Mouse (Mus musculus) midbrain, embryonic 16.5 days (tissue): ENCODE data around the gene H2-DMb2. TPM values are rescaled to one million over a fixed set of nuclear protein-coding genes. Genes with fewer than 3 reads are reported as not detected.
A peak's percentile ranks its signal among the peaks of the same experiment; 100 is the strongest.

Experiments used
- ATAC-seq: fragments of 200-750 bp; cut with Nextera tagmentation; 2 replicates; pipeline ENCODE4 v1.8.0; 2017; ENCODE audit warnings: moderate TSS enrichment
- H3K27ac ChIP-seq: fragments of 300-500 bp; sonication (generic); 2 replicates; pipeline ENCODE4 v1.5.1; 2014; ENCODE audit warnings: mild to moderate bottlenecking, low read length, mixed read lengths
- H3K27me3 ChIP-seq: fragments of 300-500 bp; sonication (generic); 2 replicates; pipeline ENCODE4 v1.6.1; 2014; ENCODE audit warnings: low read depth, low read length, mixed read lengths; ENCODE audit not compliant: control insufficient read depth, insufficient read depth
- H3K36me3 ChIP-seq: fragments of 300-500 bp; sonication (generic); 2 replicates; pipeline ENCODE4 v1.6.1; 2014; ENCODE audit warnings: mild to moderate bottlenecking, low read length, moderate library complexity, mixed read lengths; ENCODE audit not compliant: control insufficient read depth, insufficient read depth
- H3K4me1 ChIP-seq: fragments of 300-500 bp; sonication (generic); 2 replicates; pipeline ENCODE4 v1.6.1; 2014; ENCODE audit warnings: mild to moderate bottlenecking, low read length, mixed read lengths; ENCODE audit not compliant: control insufficient read depth, insufficient read depth
- H3K4me2 ChIP-seq: fragments of 300-500 bp; sonication (generic); 2 replicates; pipeline ENCODE4 v1.6.1; 2014; ENCODE audit warnings: mild to moderate bottlenecking, low read length, mixed read lengths
- H3K4me3 ChIP-seq: fragments of 300-500 bp; sonication (generic); 2 replicates; pipeline ENCODE4 v1.5.1; 2014; ENCODE audit warnings: low read depth, mild to moderate bottlenecking, low read length, moderate library complexity, mixed read lengths
- H3K9ac ChIP-seq: fragments of 300-500 bp; sonication (generic); 2 replicates; pipeline ENCODE4 v1.6.1; 2014; ENCODE audit warnings: low read depth, low read length, mixed read lengths
- H3K9me3 ChIP-seq: fragments of 300-500 bp; sonication (generic); replicated peaks from 2 replicates; pipeline ENCODE4 v1.6.1; 2014; ENCODE audit warnings: mild to moderate bottlenecking, low read length, mixed read lengths; ENCODE audit not compliant: control insufficient read depth, poor library complexity, severe bottlenecking
- WGBS: fragments of 180-500 bp; shearing (Covaris S2); extraction: QIAGEN DNeasy Blood & Tissue Kit; methylation state at CpG from one replicate; pipeline ENCODE4 v1.1.7; 2014; 5-methylcytosine and 5-hydroxymethylcytosine counted together
- polyA plus RNA-seq: library from polyadenylated mRNA; unstranded; fragments of >200 nt; fragmentation: Nextera tagmentation; extraction: Ambion mirVana; gene quantifications from 2 replicates; pipeline ENCODE4 v1.2.1, GENCODE M21; 2015

The H2-DMb2 gene
- polyA plus RNA-seq, 1 experiment from 2014 or later, result 0.49 TPM

DNA sequence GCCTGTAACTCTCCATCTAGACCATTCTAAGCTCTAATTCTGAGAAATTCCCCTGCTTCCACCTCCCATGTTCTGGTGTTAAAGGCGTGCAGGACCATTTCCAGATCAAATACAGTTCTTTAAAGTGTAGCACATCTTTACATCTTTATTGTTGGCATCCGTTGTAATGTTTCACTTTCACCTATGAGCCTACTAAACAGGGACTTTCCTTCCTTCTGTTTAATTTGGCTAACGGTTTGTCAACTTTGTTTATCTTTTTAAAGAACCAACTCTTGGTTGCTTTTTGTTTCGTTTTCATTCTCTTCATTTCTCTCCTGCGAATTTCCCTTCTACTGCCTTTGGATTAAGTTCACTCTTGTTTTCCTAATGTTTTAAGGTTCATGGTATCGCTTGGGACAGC is 40.3 kb upstream of the H2-DMb2 start:
- Histone ChIP-seq H3K9me3 (no peaks in the 10 kb centered on the region), H3K36me3 (no peaks in the 10 kb centered on the region), H3K27ac (no peak overlapping the region), H3K4me1 (0 out of 2 replicates have a peak, but pooled peaks cover 3% of the 10 kb centered on the region), H3K27me3 (no peaks in the 10 kb centered on the region), H3K9ac (no peak overlapping the region), H3K4me2 (no peak overlapping the region), H3K4me3 (no peak overlapping the region)
- no peak for ATAC-seq
- WGBS, result 80% methylated on average over 6 of the region's 6 CpGs

- ATAC-seq, result no peak
- Histone ChIP-seq H3K9ac (no peak overlapping the region), H3K4me1 (0 out of 2 replicates have a peak, but pooled peaks cover 3% of the 10 kb centered on the region), H3K36me3 (no peaks in the 10 kb centered on the region), H3K4me3 (no peak overlapping the region), H3K9me3 (no peaks in the 10 kb centered on the region), H3K27me3 (no peaks in the 10 kb centered on the region), H3K4me2 (no peak overlapping the region), H3K27ac (no peak overlapping the region)
- WGBS, result 90% methylated on average over 9 of the region's 9 CpGs
Measured at GRCm38 (mm10) chr17:34104804-34105203, 38.3 kb upstream of the H2-DMb2 start.

DNA sequence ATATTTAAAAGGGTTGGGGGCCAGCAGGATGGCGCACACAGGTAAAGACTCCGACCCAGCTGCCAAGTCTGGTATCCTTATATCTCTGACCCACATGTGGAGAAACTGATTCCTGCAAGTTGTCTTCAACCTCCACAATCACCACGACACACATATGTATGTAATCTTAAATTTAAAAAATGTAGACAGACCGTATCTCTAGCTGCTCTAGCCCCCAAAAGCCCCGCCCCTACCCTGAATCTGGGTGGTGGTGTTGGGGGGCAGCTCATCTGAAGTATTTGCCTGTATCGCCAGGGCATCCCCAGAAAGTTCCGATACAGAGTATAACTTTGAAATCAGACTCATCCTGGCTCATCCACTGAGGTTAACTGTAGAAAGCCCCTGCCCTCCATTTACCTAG is 36.6 kb upstream of the H2-DMb2 start:
- WGBS, result 91% methylated on average over 7 of the region's 7 CpGs
- H3K27ac ChIP-seq, result no peak overlapping the region
- no peak for ATAC-seq

DNA sequence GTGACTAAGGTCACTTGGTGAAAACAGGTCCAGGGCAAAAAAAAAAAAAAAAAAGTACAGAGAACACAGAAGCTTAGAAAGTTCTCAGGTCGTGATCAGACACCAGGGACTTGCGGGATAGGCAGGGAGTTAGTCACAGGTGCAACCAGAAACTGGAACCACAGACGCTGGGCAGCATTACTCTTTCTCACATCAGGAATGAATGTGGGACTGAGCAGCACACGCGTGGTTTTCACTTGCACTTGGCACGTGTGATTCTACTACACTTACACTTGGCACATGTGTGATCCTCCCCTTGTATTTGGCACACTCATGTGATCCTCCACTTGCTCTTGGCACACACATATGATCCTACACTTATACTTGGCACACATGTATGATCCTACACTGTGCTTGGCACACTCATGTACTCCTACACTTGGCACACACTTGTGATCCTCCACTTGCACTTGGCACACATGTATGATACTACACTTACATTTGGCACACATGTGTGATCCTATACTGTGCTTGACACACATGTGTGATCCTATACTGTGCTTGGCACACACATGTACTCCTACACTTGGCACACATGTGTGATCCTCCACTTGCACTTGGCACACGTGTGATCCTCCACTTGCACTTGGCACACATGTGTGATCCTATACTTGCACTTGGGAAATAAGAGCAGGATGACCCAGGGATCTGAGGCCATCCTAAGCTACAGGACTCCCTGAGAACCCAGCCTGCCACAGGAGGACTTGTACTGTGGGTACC is 35.8 kb upstream of the H2-DMb2 start:
- Histone ChIP-seq H3K4me2 (no peak overlapping the region), H3K36me3 (peaks cover 14% of the 10 kb centered on the region), H3K4me1 (no peaks in the 10 kb centered on the region), H3K27ac (no peak overlapping the region), H3K9ac (no peak overlapping the region), H3K9me3 (no peaks in the 10 kb centered on the region), H3K4me3 (no peak overlapping the region), H3K27me3 (no peaks in the 10 kb centered on the region)
- 86% methylated on average over 7 of the region's 7 CpGs for WGBS
- no peak for ATAC-seq

More for the DNA sequence above, 36.6 kb upstream of the H2-DMb2 start:
- Histone ChIP-seq H3K36me3 (peaks cover 7% of the 10 kb centered on the region), H3K4me1 (0 out of 2 replicates have a peak, but pooled peaks cover 3% of the 10 kb centered on the region), H3K4me3 (no peak overlapping the region), H3K4me2 (no peak overlapping the region), H3K27me3 (no peaks in the 10 kb centered on the region), H3K9me3 (no peaks in the 10 kb centered on the region), H3K9ac (no peak overlapping the region)

- no peak overlapping the region for H3K27ac ChIP-seq
- no peaks in the 10 kb centered on the region for H3K9me3 ChIP-seq
- no peaks in the 10 kb centered on the region for H3K27me3 ChIP-seq
- 74% methylated on average over 5 of the region's 6 CpGs for WGBS
- no peak for ATAC-seq
- no peak overlapping the region for H3K4me3 ChIP-seq
- no peaks in the 10 kb centered on the region for H3K4me1 ChIP-seq
- peaks cover 26% of the 10 kb centered on the region for H3K36me3 ChIP-seq
- no peak overlapping the region for H3K9ac ChIP-seq
- no peak overlapping the region for H3K4me2 ChIP-seq
Measured at GRCm38 (mm10) chr17:34108460-34108859, 34.6 kb upstream of the H2-DMb2 start.

- WGBS, result 72% methylated on average over 14 of the region's 14 CpGs
- peaks cover 34% of the 10 kb centered on the region for H3K36me3 ChIP-seq
- no peak overlapping the region for H3K9ac ChIP-seq
- 0 out of 2 replicates have a peak overlapping the region, but pooled peaks have one; percentile 30 for H3K27ac ChIP-seq
- H3K9me3 ChIP-seq, result no peaks in the 10 kb centered on the region
- H3K4me2 ChIP-seq, result no peak overlapping the region
- peak; percentile 37; the same call in 1 of the 2 replicates for ATAC-seq
- H3K4me1 ChIP-seq, result no peaks in the 10 kb centered on the region
- no peaks in the 10 kb centered on the region for H3K27me3 ChIP-seq
- no peak overlapping the region for H3K4me3 ChIP-seq
Measured at GRCm38 (mm10) chr17:34109038-34109805, 33.9 kb upstream of the H2-DMb2 start.

GRCm38 (mm10) chr17:34109806-34110195 is 33.3 kb upstream of the H2-DMb2 start:
- 62% methylated on average over 3 of the region's 3 CpGs for WGBS
- H3K4me3 ChIP-seq, result no peak overlapping the region
- peak; percentile 40; the same call in 1 of the 2 replicates for ATAC-seq
- H3K4me2 ChIP-seq, result no peak overlapping the region
- no peak overlapping the region for H3K9ac ChIP-seq
- 0 out of 2 replicates have a peak overlapping the region, but pooled peaks have one; percentile 30 for H3K27ac ChIP-seq
- no peaks in the 10 kb centered on the region for H3K9me3 ChIP-seq
- H3K4me1 ChIP-seq, result 0 out of 2 replicates have a peak, but pooled peaks cover under 1% of the 10 kb centered on the region
- peaks cover 39% of the 10 kb centered on the region for H3K36me3 ChIP-seq
- H3K27me3 ChIP-seq, result no peaks in the 10 kb centered on the region

DNA sequence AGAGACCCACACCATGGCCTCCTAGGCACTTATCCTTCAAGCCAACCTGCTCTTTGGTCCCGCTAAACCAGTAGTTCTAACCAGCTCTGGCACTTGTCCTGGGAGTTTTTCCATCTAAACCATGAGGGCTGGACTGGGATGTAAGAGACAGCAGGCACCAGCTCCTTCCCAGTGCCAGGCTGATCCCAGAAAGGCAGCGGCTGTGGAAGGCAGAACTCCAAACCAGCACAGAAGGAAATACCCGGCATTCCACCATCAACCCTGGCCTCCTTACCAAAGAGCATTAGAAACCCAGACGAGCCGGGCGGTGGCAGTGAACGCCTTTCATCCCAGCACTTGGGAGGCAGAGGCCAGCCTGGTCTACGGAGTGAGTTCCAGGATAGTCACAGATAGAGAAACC is 32.8 kb upstream of the H2-DMb2 start:
- H3K9ac ChIP-seq, result no peak overlapping the region
- 0 out of 2 replicates have a peak, but pooled peaks cover 5% of the 10 kb centered on the region for H3K4me1 ChIP-seq
- no peak overlapping the region for H3K4me2 ChIP-seq
- 0 out of 2 replicates have a peak overlapping the region, but pooled peaks have one; percentile 18 for H3K27ac ChIP-seq
- WGBS, result 63% methylated on average over 8 of the region's 8 CpGs
- H3K27me3 ChIP-seq, result no peaks in the 10 kb centered on the region
- peaks cover 44% of the 10 kb centered on the region for H3K36me3 ChIP-seq
- ATAC-seq, result no peak
- no peak overlapping the region for H3K4me3 ChIP-seq
- H3K9me3 ChIP-seq, result no peaks in the 10 kb centered on the region

DNA sequence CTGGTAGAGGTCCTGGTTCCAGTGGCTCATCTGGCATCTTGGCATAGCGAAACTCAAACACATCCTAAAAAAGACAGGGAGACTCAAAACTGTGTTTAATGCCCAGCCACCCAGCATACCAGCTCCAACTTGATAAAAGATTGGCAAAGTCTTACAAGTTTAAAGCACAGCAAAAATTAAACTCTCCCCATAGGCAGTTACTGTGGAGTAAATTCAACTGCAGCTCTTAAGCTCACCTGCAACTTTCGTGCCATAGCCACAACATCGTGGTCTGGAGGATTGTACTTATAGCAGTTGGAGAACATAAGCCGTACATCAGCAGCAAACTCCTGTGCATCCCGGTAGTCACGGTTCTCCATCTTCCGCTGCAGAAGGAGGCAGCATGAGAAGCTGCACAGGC is 29.0 kb upstream of the H2-DMb2 start:
- H3K27me3 ChIP-seq, result no peaks in the 10 kb centered on the region
- peaks cover 53% of the 10 kb centered on the region for H3K36me3 ChIP-seq
- no peak overlapping the region for H3K27ac ChIP-seq
- H3K9me3 ChIP-seq, result no peaks in the 10 kb centered on the region
- 90% methylated on average over 7 of the region's 7 CpGs for WGBS
- ATAC-seq, result no peak
- peaks cover 18% of the 10 kb centered on the region for H3K4me1 ChIP-seq
- H3K4me2 ChIP-seq, result no peak overlapping the region
- H3K4me3 ChIP-seq, result no peak overlapping the region
- H3K9ac ChIP-seq, result no peak overlapping the region
